Mouse (Mus musculus): ENCODE data around the gene Eif5. TPM values are rescaled to one million over a fixed set of nuclear protein-coding genes. Genes with fewer than 3 reads are reported as not detected.
"Not testable (repeated sequence)": the region's sequence is repeated elsewhere in the genome, so short reads cannot be mapped to it uniquely, and the experiment has no call there.

Eif5 gene
- polyA plus RNA-seq, 1 experiment = 57.6 TPM

DNA sequence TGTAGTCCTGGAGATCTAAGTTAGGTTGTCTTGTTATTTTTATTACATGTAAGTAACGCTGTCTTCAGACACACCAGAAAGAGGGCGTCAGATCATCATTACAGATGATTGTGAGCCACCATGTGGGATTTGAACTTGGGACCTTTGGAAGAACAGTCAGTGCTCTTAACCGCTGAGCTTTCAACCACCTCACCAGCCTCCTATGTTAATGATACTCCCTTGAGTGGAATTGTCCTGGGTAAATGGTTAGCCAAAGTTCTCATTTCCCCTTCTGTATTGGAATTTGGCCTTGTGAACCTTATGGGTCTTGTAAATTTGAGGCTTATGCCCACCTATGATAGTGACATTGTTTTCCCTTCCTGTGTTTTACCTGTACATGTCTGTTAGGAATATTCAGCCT lies 9.3 kb downstream of the Eif5 start:
- TF ChIP-seq MAX (IDR thresholded peaks at IDR 0.05; ENCODE audit: low read depth) (no peak), REST (IDR thresholded peaks at IDR 0.05; ENCODE audit: insufficient read depth, insufficient read length) (no peak), POLR2A (IDR thresholded peaks at IDR 0.05; ENCODE audit: insufficient read length, low read depth) (no peak), TCF12 (IDR thresholded peaks at IDR 0.05; ENCODE audit: insufficient read depth, poor library complexity, severe bottlenecking) (no peak), CEBPB (IDR thresholded peaks at IDR 0.05; ENCODE audit: insufficient read depth, poor library complexity, severe bottlenecking) (no peak), POLR2AphosphoS2 (IDR thresholded peaks at IDR 0.05; ENCODE audit: insufficient read length, low read depth) (no peak), MYOD1 (IDR thresholded peaks at IDR 0.05; ENCODE audit: control insufficient read depth in 1 of 3, insufficient read length in 2 of 3, low read depth in 2 of 3) (no peak), TCF3 (IDR thresholded peaks at IDR 0.05; ENCODE audit: insufficient read length, low read depth) (no peak), SRF (IDR thresholded peaks at IDR 0.05; ENCODE audit: control insufficient read depth, insufficient read length, low read depth) (no peak), MYOG (IDR thresholded peaks at IDR 0.05; ENCODE audit: control insufficient read depth in 1 of 3, insufficient read depth in 1 of 3, insufficient read length in 2 of 3, low read depth in 2 of 3) (no peak), E2F4 (IDR thresholded peaks at IDR 0.05; ENCODE audit: insufficient read depth) (no peak), USF1 (IDR thresholded peaks at IDR 0.05; ENCODE audit: low read depth) (no peak)
- peaks cover 47% of the 10 kb centered on the region for H3K36me3 ChIP-seq (ENCODE audit: control insufficient read depth, insufficient read depth)
- no peak overlapping the region for H3K4me3 ChIP-seq
- no peaks in the 10 kb centered on the region for H3K27me3 ChIP-seq (ENCODE audit: control insufficient read depth, insufficient read depth, insufficient read length)
- no peak overlapping the region for H3K4me2 ChIP-seq (ENCODE audit: low read depth)
- H3K79me2 ChIP-seq (ENCODE audit: control insufficient read depth, insufficient read depth) = peaks cover 12% of the 10 kb centered on the region
- H3ac ChIP-seq (ENCODE audit: control insufficient read depth, insufficient read length) = no peak overlapping the region

DNA sequence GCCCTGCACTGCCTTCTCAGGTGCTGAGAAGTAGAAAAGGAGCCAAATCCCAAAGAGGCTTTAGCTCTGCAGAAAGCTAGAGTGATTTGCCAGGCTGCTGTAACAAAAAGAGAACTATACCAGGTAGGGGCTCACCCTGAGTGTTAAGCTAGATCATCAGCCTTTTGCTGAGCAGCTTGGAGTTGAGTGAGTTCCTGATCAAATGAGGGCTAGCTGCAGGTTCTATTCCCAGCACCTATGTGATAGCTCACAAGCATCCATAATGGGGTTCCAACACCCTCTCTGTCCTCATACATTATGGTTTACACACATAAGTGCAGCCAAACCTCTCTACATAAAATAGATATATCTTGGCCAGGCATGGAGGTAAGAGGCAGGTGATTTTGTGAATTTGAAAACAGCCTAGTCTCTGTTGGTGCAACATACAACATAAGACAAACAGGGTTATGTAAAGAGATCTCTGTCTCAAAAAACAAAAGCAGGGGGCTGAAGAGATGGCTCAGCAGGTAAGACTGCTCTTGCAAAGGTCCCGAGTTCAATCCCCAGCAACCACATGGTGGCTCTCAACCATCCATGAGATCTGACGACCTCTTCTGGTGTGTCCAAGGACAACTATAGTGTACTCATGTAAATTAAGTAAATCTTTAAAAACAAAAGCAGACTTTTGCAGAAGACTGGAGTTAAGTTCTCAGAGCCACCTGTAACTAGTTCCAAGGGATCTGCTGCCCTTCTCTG lies 10.9 kb downstream of the Eif5 start:
- H3K4me2 ChIP-seq (ENCODE audit: low read depth) = no peak overlapping the region

DNA sequence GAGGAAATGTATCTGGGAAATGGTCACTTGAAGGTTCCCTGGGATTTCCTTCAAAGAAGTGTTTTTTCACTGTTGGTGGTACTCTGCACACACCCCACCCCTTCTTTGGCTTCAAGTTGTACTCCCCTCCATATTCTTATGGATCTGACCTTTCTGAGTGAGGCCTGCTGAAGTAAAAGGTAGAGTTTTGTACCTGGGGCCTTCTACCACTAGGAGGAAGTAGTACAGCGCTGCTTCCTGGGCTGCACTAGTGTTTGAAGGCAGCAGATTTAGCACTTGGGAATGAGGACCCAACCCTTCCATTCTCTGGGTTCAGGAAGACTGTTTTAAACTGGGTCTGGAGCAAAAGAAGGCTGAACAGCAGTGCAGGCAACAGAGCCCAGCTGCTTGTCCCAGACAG lies 12.9 kb downstream of the Eif5 start:
- H3K79me2 ChIP-seq (ENCODE audit: control insufficient read depth, insufficient read depth) = no peaks in the 10 kb centered on the region
- H3K4me2 ChIP-seq (ENCODE audit: low read depth) = no peak overlapping the region
- H3K4me3 ChIP-seq = no peak overlapping the region
- H3ac ChIP-seq (ENCODE audit: control insufficient read depth, insufficient read length) = no peak overlapping the region
- H3K36me3 ChIP-seq (ENCODE audit: control insufficient read depth, insufficient read depth) = peaks cover 17% of the 10 kb centered on the region
- no peak for TF ChIP-seq CEBPB (IDR thresholded peaks at IDR 0.05; ENCODE audit: insufficient read depth, poor library complexity, severe bottlenecking)
- TF ChIP-seq TCF3 (IDR thresholded peaks at IDR 0.05; ENCODE audit: insufficient read length, low read depth) = no peak
- TF ChIP-seq MYOD1 (IDR thresholded peaks at IDR 0.05; ENCODE audit: control insufficient read depth in 1 of 3, insufficient read length in 2 of 3, low read depth in 2 of 3) = no peak
- TF ChIP-seq SRF (IDR thresholded peaks at IDR 0.05; ENCODE audit: control insufficient read depth, insufficient read length, low read depth) = no peak
- no peak for TF ChIP-seq REST (IDR thresholded peaks at IDR 0.05; ENCODE audit: insufficient read depth, insufficient read length)
- TF ChIP-seq USF1 (IDR thresholded peaks at IDR 0.05; ENCODE audit: low read depth) = no peak
- TF ChIP-seq E2F4 (IDR thresholded peaks at IDR 0.05; ENCODE audit: insufficient read depth) = no peak
- TF ChIP-seq TCF12 (IDR thresholded peaks at IDR 0.05; ENCODE audit: insufficient read depth, poor library complexity, severe bottlenecking) = no peak
- no peaks in the 10 kb centered on the region for H3K27me3 ChIP-seq (ENCODE audit: control insufficient read depth, insufficient read depth, insufficient read length)

More for the DNA sequence above, 10.9 kb downstream of the Eif5 start:
- H3ac ChIP-seq (ENCODE audit: control insufficient read depth, insufficient read length) = no peak overlapping the region
- H3K36me3 ChIP-seq (ENCODE audit: control insufficient read depth, insufficient read depth) = peaks cover 30% of the 10 kb centered on the region
- no peaks in the 10 kb centered on the region for H3K27me3 ChIP-seq (ENCODE audit: control insufficient read depth, insufficient read depth, insufficient read length)
- TF ChIP-seq USF1 (IDR thresholded peaks at IDR 0.05; ENCODE audit: low read depth) = no peak
- no peak for TF ChIP-seq POLR2A (IDR thresholded peaks at IDR 0.05; ENCODE audit: insufficient read length, low read depth)
- TF ChIP-seq SRF (IDR thresholded peaks at IDR 0.05; ENCODE audit: control insufficient read depth, insufficient read length, low read depth) = no peak
- TF ChIP-seq MYOG (IDR thresholded peaks at IDR 0.05; ENCODE audit: control insufficient read depth in 1 of 3, insufficient read depth in 1 of 3, insufficient read length in 2 of 3, low read depth in 2 of 3) = no peak
- no peak for TF ChIP-seq MAX (IDR thresholded peaks at IDR 0.05; ENCODE audit: low read depth)
- no peak for TF ChIP-seq MYOD1 (IDR thresholded peaks at IDR 0.05; ENCODE audit: control insufficient read depth in 1 of 3, insufficient read length in 2 of 3, low read depth in 2 of 3)
- TF ChIP-seq TCF3 (IDR thresholded peaks at IDR 0.05; ENCODE audit: insufficient read length, low read depth) = no peak
- TF ChIP-seq REST (IDR thresholded peaks at IDR 0.05; ENCODE audit: insufficient read depth, insufficient read length) = no peak
- H3K79me2 ChIP-seq (ENCODE audit: control insufficient read depth, insufficient read depth) = peaks cover under 1% of the 10 kb centered on the region
- no peak overlapping the region for H3K4me3 ChIP-seq

DNA sequence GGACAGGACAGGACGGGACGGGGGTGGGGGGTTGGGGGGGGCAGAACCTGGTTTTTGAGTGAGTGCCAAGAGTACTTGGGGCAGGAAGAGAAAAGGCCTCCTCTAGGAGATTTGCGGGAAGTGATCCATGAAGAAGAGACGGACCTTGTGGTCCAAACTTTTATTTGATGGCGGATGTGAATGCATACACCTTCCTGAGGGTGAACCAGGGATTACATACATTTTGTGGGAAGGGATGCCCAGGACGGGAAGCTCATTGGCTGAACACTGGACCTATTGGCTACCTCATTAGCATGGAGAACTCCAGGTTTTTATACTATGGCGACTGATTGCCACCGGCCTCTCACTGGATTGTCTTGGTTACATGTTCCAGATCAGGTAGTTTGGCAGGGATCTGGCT lies 14.5 kb downstream of the Eif5 start:
- Histone ChIP-seq H3K4me2 (ENCODE audit: low read depth) (no peak overlapping the region), H3K27me3 (ENCODE audit: control insufficient read depth, insufficient read depth, insufficient read length) (no peaks in the 10 kb centered on the region), H3K79me2 (ENCODE audit: control insufficient read depth, insufficient read depth) (no peaks in the 10 kb centered on the region), H3K4me3 (no peak overlapping the region), H3K36me3 (ENCODE audit: control insufficient read depth, insufficient read depth) (peaks cover 1% of the 10 kb centered on the region), H3ac (ENCODE audit: control insufficient read depth, insufficient read length) (no peak overlapping the region)
- TF ChIP-seq USF1 (IDR thresholded peaks at IDR 0.05; ENCODE audit: low read depth) (no peak), MYOG (IDR thresholded peaks at IDR 0.05; ENCODE audit: control insufficient read depth in 1 of 3, insufficient read depth in 1 of 3, insufficient read length in 2 of 3, low read depth in 2 of 3) (no peak), E2F4 (IDR thresholded peaks at IDR 0.05; ENCODE audit: insufficient read depth) (no peak), TCF3 (IDR thresholded peaks at IDR 0.05; ENCODE audit: insufficient read length, low read depth) (no peak), CEBPB (IDR thresholded peaks at IDR 0.05; ENCODE audit: insufficient read depth, poor library complexity, severe bottlenecking) (no peak)

DNA sequence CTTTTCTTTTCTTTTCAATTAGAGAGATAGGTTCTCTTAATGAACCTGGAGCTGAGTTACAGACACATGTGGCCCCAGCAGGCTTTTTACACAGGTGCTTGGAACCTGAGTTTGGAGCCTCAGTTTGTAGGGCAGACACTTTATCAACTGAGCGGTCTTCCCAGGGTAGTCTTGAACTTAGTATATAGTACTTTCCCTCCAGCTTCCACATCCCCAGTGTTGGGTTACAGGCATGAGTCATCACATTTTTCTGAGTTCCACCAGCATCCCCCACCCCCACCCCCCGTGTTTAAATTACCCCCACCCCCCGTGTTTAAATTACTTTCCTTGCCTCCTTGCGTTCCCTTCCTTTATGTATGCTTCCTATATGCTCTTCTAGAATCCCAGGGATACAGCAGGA lies 17.5 kb downstream of the Eif5 start:
- H3K27me3 ChIP-seq (ENCODE audit: control insufficient read depth, insufficient read depth, insufficient read length) = no peaks in the 10 kb centered on the region

DNA sequence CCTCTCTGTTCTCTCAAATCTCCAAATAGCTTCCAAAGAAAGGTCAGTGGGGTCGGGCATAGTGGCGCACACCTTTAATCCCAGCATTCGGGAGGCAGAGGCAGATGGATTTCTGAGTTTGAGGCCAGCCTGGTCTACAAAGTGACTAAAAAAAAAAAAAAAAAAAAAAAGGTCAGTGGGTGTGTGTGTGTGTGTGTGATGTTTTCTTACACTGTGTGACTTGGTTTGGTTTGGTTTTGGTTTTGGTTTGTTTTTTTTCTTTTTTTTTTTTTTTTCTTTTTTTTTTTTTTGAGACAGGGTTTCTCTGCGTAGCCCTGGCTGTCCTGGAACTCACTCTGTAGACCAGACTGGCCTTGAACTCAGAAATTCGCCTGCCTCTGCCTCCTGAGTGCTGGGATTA lies 18.1 kb downstream of the Eif5 start:
- H3K79me2 ChIP-seq (ENCODE audit: control insufficient read depth, insufficient read depth); H3K4me2 ChIP-seq (ENCODE audit: low read depth); H3K4me3 ChIP-seq; H3K27me3 ChIP-seq (ENCODE audit: control insufficient read depth, insufficient read depth, insufficient read length); H3ac ChIP-seq (ENCODE audit: control insufficient read depth, insufficient read length); H3K36me3 ChIP-seq (ENCODE audit: control insufficient read depth, insufficient read depth): not testable (repeated sequence)

More for the DNA sequence above, 17.5 kb downstream of the Eif5 start:
- Histone ChIP-seq H3K4me3 (no peak overlapping the region), H3K4me2 (ENCODE audit: low read depth) (no peak overlapping the region), H3K79me2 (ENCODE audit: control insufficient read depth, insufficient read depth) (no peaks in the 10 kb centered on the region), H3ac (ENCODE audit: control insufficient read depth, insufficient read length) (no peak overlapping the region), H3K36me3 (ENCODE audit: control insufficient read depth, insufficient read depth) (no peaks in the 10 kb centered on the region)
- no peak for TF ChIP-seq POLR2AphosphoS2 (IDR thresholded peaks at IDR 0.05; ENCODE audit: insufficient read length, low read depth)
- TF ChIP-seq MAX (IDR thresholded peaks at IDR 0.05; ENCODE audit: low read depth) = no peak
- TF ChIP-seq REST (IDR thresholded peaks at IDR 0.05; ENCODE audit: insufficient read depth, insufficient read length) = no peak
- TF ChIP-seq TCF12 (IDR thresholded peaks at IDR 0.05; ENCODE audit: insufficient read depth, poor library complexity, severe bottlenecking) = no peak
- TF ChIP-seq TCF3 (IDR thresholded peaks at IDR 0.05; ENCODE audit: insufficient read length, low read depth) = no peak
- no peak for TF ChIP-seq SRF (IDR thresholded peaks at IDR 0.05; ENCODE audit: control insufficient read depth, insufficient read length, low read depth)
